Mouse (Mus musculus): ENCODE results near the gene Cdk2ap2.
"Not testable (repeated sequence)": the region's sequence is repeated elsewhere in the genome, so short reads cannot be mapped to it uniquely, and the experiment has no call there.

The Cdk2ap2 gene

GRCm38 (mm10) chr19:4114551-4114950 lies 17.6 kb downstream of the Cdk2ap2 start:
- in situ Hi-C loops (cut with MboI, MseI) = loop anchor here (5.0 kb wide), 1 partner anchor 48 kb away; the partner anchor contains the start of gene Rps6kb2

GRCm38 (mm10) chr19:4115144-4115543 lies 18.2 kb downstream of the Cdk2ap2 start:
- in situ Hi-C loops (cut with MboI, MseI) = no loop called here

- in situ Hi-C loops (cut with MboI, MseI) = no loop called here
Observed at GRCm38 (mm10) chr19:4115816-4116215, 18.8 kb downstream of the Cdk2ap2 start.

GRCm38 (mm10) chr19:4117006-4117405 lies 20.0 kb downstream of the Cdk2ap2 start:
- in situ Hi-C loops (cut with MboI, MseI) = no loop called here

- in situ Hi-C loops (cut with MboI, MseI) = no loop called here
Observed at GRCm38 (mm10) chr19:4118350-4118749, 21.4 kb downstream of the Cdk2ap2 start.

GRCm38 (mm10) chr19:4119716-4120487 lies 22.9 kb downstream of the Cdk2ap2 start:
- in situ Hi-C loops (cut with MboI, MseI) = no loop called here

GRCm38 (mm10) chr19:4120496-4120895 lies 23.5 kb downstream of the Cdk2ap2 start:
- in situ Hi-C loops (cut with MboI, MseI) = no loop called here

GRCm38 (mm10) chr19:4121097-4121805 lies 24.3 kb downstream of the Cdk2ap2 start:
- in situ Hi-C loops (cut with MboI, MseI) = no loop called here

- in situ Hi-C loops (cut with MboI, MseI) = not testable (repeated sequence)
Observed at GRCm38 (mm10) chr19:4121896-4122295, 24.9 kb downstream of the Cdk2ap2 start.

GRCm38 (mm10) chr19:4122411-4123370 lies 25.7 kb downstream of the Cdk2ap2 start:
- in situ Hi-C loops (cut with MboI, MseI) = no loop called here

- in situ Hi-C loops (cut with MboI, MseI) = no loop called here
Observed at GRCm38 (mm10) chr19:4124432-4124831, 27.4 kb downstream of the Cdk2ap2 start.

GRCm38 (mm10) chr19:4125268-4125667 lies 28.3 kb downstream of the Cdk2ap2 start:
- in situ Hi-C loops (cut with MboI, MseI) = not testable (repeated sequence)

GRCm38 (mm10) chr19:4125741-4126696 lies 29.0 kb downstream of the Cdk2ap2 start, which contains the start of gene Aip:
Gene Aip, minus strand, starts transcription at chr19:4125858.
- in situ Hi-C loops (cut with MboI, MseI) = no loop called here

GRCm38 (mm10) chr19:4126759-4127495 lies 29.9 kb downstream of the Cdk2ap2 start:
- in situ Hi-C loops (cut with MboI, MseI) = no loop called here

- in situ Hi-C loops (cut with MboI, MseI) = no loop called here
Observed at GRCm38 (mm10) chr19:4129462-4129861, 32.5 kb downstream of the Cdk2ap2 start.

GRCm38 (mm10) chr19:4130106-4130505 lies 33.1 kb downstream of the Cdk2ap2 start:
- in situ Hi-C loops (cut with MboI, MseI) = no loop called here

- in situ Hi-C loops (cut with MboI, MseI) = no loop called here
Observed at GRCm38 (mm10) chr19:4131075-4131474, 34.1 kb downstream of the Cdk2ap2 start.

GRCm38 (mm10) chr19:4131768-4132167 lies 34.8 kb downstream of the Cdk2ap2 start:
- in situ Hi-C loops (cut with MboI, MseI) = no loop called here

- in situ Hi-C loops (cut with MboI, MseI) = no loop called here
Observed at GRCm38 (mm10) chr19:4134354-4134753, 37.4 kb downstream of the Cdk2ap2 start.

Data from T-helper 2 cell (primary cell).